Mouse (Mus musculus) v-Abl transformed pro-B cells (cell line): ENCODE measurements at regions not wholly inside any gene's neighbourhood (a gene's known extent, or its start where the extent isn't known, plus 50 kb on each side); places are given as distances from the start of the nearest gene placed in this dataset.

Experiments used
- in situ Hi-C, 2 experiments: fragments of 400-800 bp; cut with MboI; formaldehyde crosslinking; loops; one replicate each; pipeline ENCODE4 v1.15.1; 2025; ENCODE audit not compliant: unreplicated experiment in 2 of 2

- in situ Hi-C loops: no loop called here
Measured at GRCm38 (mm10) chr1:61387587-61387986, 251.0 kb upstream of the Pard3b start.

- in situ Hi-C loops: no loop called here
Measured at GRCm38 (mm10) chr1:61397796-61398195, 240.8 kb upstream of the Pard3b start.

- in situ Hi-C loops: no loop called here
Measured at GRCm38 (mm10) chr1:61402339-61402738, 236.3 kb upstream of the Pard3b start.

GRCm38 (mm10) chr1:61407201-61407600 lies 231.4 kb upstream of the Pard3b start:
- in situ Hi-C loops: no loop called here

GRCm38 (mm10) chr1:61414772-61415171 lies 223.9 kb upstream of the Pard3b start:
- in situ Hi-C loops: no loop called here

- in situ Hi-C loops: no loop called here
Measured at GRCm38 (mm10) chr1:61415426-61416195, 223.0 kb upstream of the Pard3b start.

GRCm38 (mm10) chr1:61418396-61418795 lies 220.2 kb upstream of the Pard3b start:
- in situ Hi-C loops: no loop called here

- in situ Hi-C loops: no loop called here
Measured at GRCm38 (mm10) chr1:61419839-61420238, 218.8 kb upstream of the Pard3b start.

GRCm38 (mm10) chr1:61423253-61423652 lies 215.4 kb upstream of the Pard3b start:
- in situ Hi-C loops: no loop called here

- in situ Hi-C loops: no loop called here
Measured at GRCm38 (mm10) chr1:61428706-61429501, 209.7 kb upstream of the Pard3b start.

GRCm38 (mm10) chr1:61437603-61438002 lies 201.0 kb upstream of the Pard3b start:
- in situ Hi-C loops: no loop called here

- in situ Hi-C loops: no loop called here
Measured at GRCm38 (mm10) chr1:61461435-61461834, 177.2 kb upstream of the Pard3b start.

GRCm38 (mm10) chr1:61470617-61471214 lies 167.9 kb upstream of the Pard3b start:
- in situ Hi-C loops: no loop called here

- in situ Hi-C loops: no loop called here
Measured at GRCm38 (mm10) chr1:61471779-61472578, 166.6 kb upstream of the Pard3b start.

- in situ Hi-C loops: no loop called here
Measured at GRCm38 (mm10) chr1:61472579-61473242, 165.9 kb upstream of the Pard3b start.

- in situ Hi-C loops: no loop called here
Measured at GRCm38 (mm10) chr1:61485459-61485858, 153.2 kb upstream of the Pard3b start.

- in situ Hi-C loops: no loop called here
Measured at GRCm38 (mm10) chr1:61524886-61525285, 113.7 kb upstream of the Pard3b start.

- in situ Hi-C loops: no loop called here
Measured at GRCm38 (mm10) chr1:61525881-61526280, 112.7 kb upstream of the Pard3b start.

GRCm38 (mm10) chr1:61528757-61529156 lies 109.9 kb upstream of the Pard3b start:
- in situ Hi-C loops: no loop called here

GRCm38 (mm10) chr1:61530166-61530565 lies 108.5 kb upstream of the Pard3b start:
- in situ Hi-C loops: no loop called here
